In genomic region chr17:34285371-34285770, GRCm38 (mm10) we compare ENCODE assay signal across 22 mouse cellular contexts. TPM values are rescaled to one million over a fixed set of nuclear protein-coding genes. Genes with fewer than 3 reads are reported as not detected.
DNase-seq lines count a peak whose midpoint lies in the region; TF ChIP-seq lines count a peak whose summit lies in the region.
"Had no signal": no experiment of that assay in that cellular context is flagged by ENCODE, and none has a peak within 500 bp of the region (broad histone marks: within the 10 kb centered on the region; RNA-seq: fewer than 3 reads in every experiment).

No protein-coding gene starts in this region.

- DNase-seq in spleen, adult 2 months (ENCODE audit: low read depth in 1 of 2, low spot score in 2 of 2): no peak
- DNase-seq in spleen, postnatal 36 days (ENCODE audit: low spot score in 2 of 2): no peak
- DNase-seq in splenic B cell, adult 2 months (ENCODE audit: low read depth, low spot score): peak; percentile 62
- DNase-seq in ovary, postnatal 14 days (ENCODE audit: low spot score): no peak
- DNase-seq in cerebellum, postnatal 10 days: no peak
- DNase-seq: cerebellum, adult 18-20 months; cerebellum, adult 9-10 months; forebrain, postnatal 0 days; gastrocnemius, postnatal 25 days; heart, postnatal 10 days had no signal

- 81% methylated on average over 4 of the region's 4 CpGs for WGBS in spleen, adult 2 months
- WGBS in bone marrow, adult 2 months: 80% methylated on average over 4 of the region's 4 CpGs

- H3K36me3 ChIP-seq in spleen, adult 2 months (ENCODE audit: control insufficient read depth, insufficient read depth, low read length): peaks cover 38% of the 10 kb centered on the region
- H3K36me3 ChIP-seq in splenic B cell, adult 2 months (ENCODE audit: control insufficient read depth, insufficient read depth, low read length, poor library complexity, severe bottlenecking): peaks cover 59% of the 10 kb centered on the region
- H3K36me3 ChIP-seq: embryonic facial prominence, embryonic 12.5 days; embryonic facial prominence, embryonic 15.5 days; G1E; heart, embryonic 12.5 days; heart, embryonic 15.5 days; hindbrain, embryonic 10.5 days; hindbrain, embryonic 13.5 days; intestine, embryonic 15.5 days had no signal

- peak overlapping the region; percentile 89 for H3K4me3 ChIP-seq in spleen, adult 2 months (ENCODE audit: extremely low read depth, insufficient read depth, insufficient read length)
- H3K4me3 ChIP-seq in bone marrow, adult 2 months (replicated peaks; ENCODE audit: control insufficient read depth, low read depth, low read length): peak overlapping the region; percentile 39
- H3K4me3 ChIP-seq: embryonic facial prominence, embryonic 12.5 days; embryonic facial prominence, embryonic 15.5 days; heart, embryonic 12.5 days; heart, embryonic 15.5 days; hindbrain, embryonic 10.5 days; hindbrain, embryonic 13.5 days; intestine, embryonic 15.5 days had no signal

- peak overlapping the region; percentile 13; the same call in 1 of the 2 replicates for H3K27ac ChIP-seq in spleen, adult 2 months (ENCODE audit: insufficient read depth, low read length)
- no peak overlapping the region for H3K27ac ChIP-seq in bone marrow, adult 2 months (ENCODE audit: control insufficient read depth, insufficient read depth, low read depth, low read length, poor library complexity)
- H3K27ac ChIP-seq: embryonic facial prominence, embryonic 12.5 days; embryonic facial prominence, embryonic 15.5 days; heart, embryonic 15.5 days; hindbrain, embryonic 10.5 days; hindbrain, embryonic 13.5 days; intestine, embryonic 15.5 days had no signal

- H3K4me1 ChIP-seq in spleen, adult 2 months (ENCODE audit: control insufficient read depth, insufficient read depth, insufficient read length): peaks cover 13% of the 10 kb centered on the region; the same call in 1 of the 2 replicates
- H3K4me1 ChIP-seq in bone marrow, adult 2 months (ENCODE audit: control insufficient read depth, insufficient read depth, low read length): no peaks in the 10 kb centered on the region; the same call in 1 of the 2 replicates
- H3K4me1 ChIP-seq: embryonic facial prominence, embryonic 12.5 days; embryonic facial prominence, embryonic 15.5 days; heart, embryonic 12.5 days; heart, embryonic 15.5 days; hindbrain, embryonic 10.5 days; hindbrain, embryonic 13.5 days; intestine, embryonic 15.5 days had no signal

- TF ChIP-seq POLR2A in spleen, adult 2 months (IDR thresholded peaks at IDR 0.05; ENCODE audit: low read depth, low read length): no peak
- TF ChIP-seq POLR2A in bone marrow, adult 2 months (IDR thresholded peaks at IDR 0.05; ENCODE audit: borderline replicate concordance, control insufficient read depth, low read depth, low read length): no peak

- H3K27me3 ChIP-seq in spleen, adult 2 months (ENCODE audit: control insufficient read depth, insufficient read depth, low read length): no peaks in the 10 kb centered on the region
- no peaks in the 10 kb centered on the region for H3K27me3 ChIP-seq in splenic B cell, adult 2 months (ENCODE audit: control insufficient read depth, insufficient read depth, low read length, poor library complexity, severe bottlenecking)
- H3K27me3 ChIP-seq: embryonic facial prominence, embryonic 15.5 days; heart, embryonic 15.5 days; intestine, embryonic 15.5 days had no signal

- TF ChIP-seq CTCF in spleen, adult 2 months (IDR thresholded peaks at IDR 0.05; ENCODE audit: extremely low read depth, insufficient read depth, insufficient read length, insufficient replicate concordance): no peak
- TF ChIP-seq CTCF in bone marrow, adult 2 months (IDR thresholded peaks at IDR 0.05; ENCODE audit: control insufficient read depth, insufficient read depth, low read length): no peak

RNA-seq across cellular contexts. Expression of gene H2-Aa, which starts 2.3 kb away (rescaled TPM):
- 1,846 and 1,869 TPM in 2 replicates for polyA plus RNA-seq in spleen, adult 2 months (2012; rRNA removed)
- polyA plus RNA-seq in bone marrow, adult 2 months (2011; ENCODE audit: insufficient read depth, insufficient read length, low replicate concordance, missing spikeins): 65.0 and 143 TPM in 2 replicates
- polyA plus RNA-seq: forebrain, embryonic 11.5 days; G1E; hindbrain, embryonic 10.5 days; Patski had no signal

RNA-seq across cellular contexts. Expression of gene H2-Eb1, which starts 20.3 kb away (rescaled TPM):
- polyA plus RNA-seq in spleen, adult 2 months (2012; rRNA removed): 1,025 and 1,109 TPM in 2 replicates
- polyA plus RNA-seq in bone marrow, adult 2 months (2011; ENCODE audit: insufficient read depth, insufficient read length, low replicate concordance, missing spikeins): 32.6 and 82.7 TPM in 2 replicates
- polyA plus RNA-seq: G1E had no signal

RNA-seq across cellular contexts. Expression of gene H2-Ab1, which starts 27.9 kb away (rescaled TPM):
- 5,504 and 8,483 TPM in 2 replicates for polyA plus RNA-seq in spleen, adult 2 months (2012; rRNA removed)
- 73.7 and 175 TPM in 2 replicates for polyA plus RNA-seq in bone marrow, adult 2 months (2011; ENCODE audit: insufficient read depth, insufficient read length, low replicate concordance, missing spikeins)

RNA-seq across cellular contexts. Expression of gene H2-Eb2, which starts 40.1 kb away (rescaled TPM):
- polyA plus RNA-seq in spleen, adult 2 months (2012; rRNA removed): 11.4 and 13.5 TPM in 2 replicates
- polyA plus RNA-seq in bone marrow, adult 2 months (2011; ENCODE audit: insufficient read depth, insufficient read length, low replicate concordance, missing spikeins): 0.29 and 0.60 TPM in 2 replicates
- polyA plus RNA-seq: embryonic facial prominence, embryonic 12.5 days; embryonic facial prominence, embryonic 15.5 days; forebrain, embryonic 11.5 days; forebrain, embryonic 14.5 days; G1E; heart, embryonic 12.5 days; heart, embryonic 15.5 days; hindbrain, embryonic 10.5 days; intestine, embryonic 15.5 days; Patski had no signal

RNA-seq across cellular contexts. Expression of gene H2-Ob, which starts 46.7 kb away (rescaled TPM):
- polyA plus RNA-seq in spleen, adult 2 months (2012; rRNA removed): 318 and 334 TPM in 2 replicates
- 30.9 and 72.2 TPM in 2 replicates for polyA plus RNA-seq in bone marrow, adult 2 months (2011; ENCODE audit: insufficient read depth, insufficient read length, low replicate concordance, missing spikeins)
- polyA plus RNA-seq: embryonic facial prominence, embryonic 12.5 days; forebrain, embryonic 11.5 days; G1E; Patski had no signal

Comparison
In these comparisons a context has a peak if more than half of its experiments do, and no peak if none do; other contexts are left out.
1. RNA of gene H2-Aa, which starts 2.3 kb away (polyA plus RNA-seq): 1,846 to 1,869 TPM in spleen, adult 2 months; 65.0 to 143 TPM in bone marrow, adult 2 months; every median in the first group is over 10 times any median in the second.
2. RNA of gene H2-Eb1, which starts 20.3 kb away (polyA plus RNA-seq): 1,025 to 1,109 TPM in spleen, adult 2 months; 32.6 to 82.7 TPM in bone marrow, adult 2 months; every median in the first group is over 10 times any median in the second.
3. RNA of gene H2-Ab1, which starts 27.9 kb away (polyA plus RNA-seq): 5,504 to 8,483 TPM in spleen, adult 2 months; 73.7 to 175 TPM in bone marrow, adult 2 months; every median in the first group is over 10 times any median in the second.